In the genomic region with DNA sequence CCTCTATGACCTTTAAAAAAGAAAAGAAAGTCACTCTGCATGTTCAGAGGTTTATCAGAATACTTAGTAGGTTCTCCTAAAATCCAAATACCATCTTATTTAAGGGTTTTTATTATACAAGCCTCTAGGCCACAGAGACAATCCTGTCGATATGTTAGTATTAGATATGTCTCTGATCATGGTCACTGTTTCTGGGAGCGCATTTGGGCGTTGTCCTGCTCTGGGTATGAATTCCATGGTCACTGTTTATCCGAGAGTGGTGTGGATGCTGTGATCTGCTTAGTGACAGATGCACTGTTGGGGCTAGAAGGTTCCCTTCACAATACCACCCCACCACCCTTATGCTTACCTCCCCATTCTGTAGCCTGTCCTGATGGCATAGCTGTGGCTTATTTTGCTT, we compare ENCODE assay signal across 28 mouse cellular contexts.
"Had no signal": no experiment of that assay in that cellular context is flagged by ENCODE, and none has a peak within 500 bp of the region (broad histone marks: within the 10 kb centered on the region; RNA-seq: fewer than 3 reads in every experiment).

No protein-coding gene starts in this region.

- H3K4me3 ChIP-seq: embryonic facial prominence, embryonic 10.5 days; embryonic facial prominence, embryonic 12.5 days; embryonic facial prominence, embryonic 13.5 days; embryonic facial prominence, embryonic 15.5 days; erythroblast, embryonic 14.5 days; forebrain, embryonic 10.5 days; forebrain, embryonic 12.5 days; forebrain, embryonic 13.5 days; forebrain, embryonic 15.5 days; gastrocnemius, adult 2 months; heart, adult 2 months had no signal

- H3K9me3 ChIP-seq: embryonic facial prominence, embryonic 10.5 days; embryonic facial prominence, embryonic 12.5 days; embryonic facial prominence, embryonic 13.5 days; embryonic facial prominence, embryonic 15.5 days; forebrain, embryonic 10.5 days; forebrain, embryonic 12.5 days; forebrain, embryonic 13.5 days; forebrain, embryonic 15.5 days had no signal

- H3K27me3 ChIP-seq: embryonic facial prominence, embryonic 12.5 days; embryonic facial prominence, embryonic 13.5 days; embryonic facial prominence, embryonic 15.5 days; forebrain, embryonic 12.5 days; forebrain, embryonic 13.5 days; forebrain, embryonic 15.5 days had no signal

- DNase-seq: cerebellum, adult 2 months; cerebellum, adult 8-10 months; cerebellum, adult 9-10 months; cerebellum, adult 9-11 months; cerebellum, postnatal 10 days; cerebellum, postnatal 14 days; cerebellum, postnatal 25 days; cerebellum, postnatal 36 days; embryo, embryonic 11 days; forebrain, postnatal 0 days; gastrocnemius, adult 2 months; gastrocnemius, postnatal 10 days; gastrocnemius, postnatal 14 days; gastrocnemius, postnatal 25 days; gastrocnemius, postnatal 36 days; heart, adult 18-20 months; heart, adult 2 months had no signal

- H3K9ac ChIP-seq: embryonic facial prominence, embryonic 12.5 days; embryonic facial prominence, embryonic 13.5 days; embryonic facial prominence, embryonic 15.5 days; forebrain, embryonic 12.5 days; forebrain, embryonic 13.5 days; forebrain, embryonic 15.5 days; forebrain, postnatal 0 days had no signal

- ATAC-seq: forebrain, embryonic 13.5 days; forebrain, embryonic 14.5 days; forebrain, embryonic 15.5 days; forebrain, embryonic 16.5 days; forebrain, postnatal 0 days had no signal

- H3K4me1 ChIP-seq: embryonic facial prominence, embryonic 12.5 days had no signal

- H3K4me2 ChIP-seq: embryonic facial prominence, embryonic 12.5 days; embryonic facial prominence, embryonic 13.5 days; embryonic facial prominence, embryonic 15.5 days; forebrain, embryonic 12.5 days; forebrain, embryonic 13.5 days; forebrain, embryonic 15.5 days had no signal

- H3K36me3 ChIP-seq: embryonic facial prominence, embryonic 10.5 days; embryonic facial prominence, embryonic 12.5 days; embryonic facial prominence, embryonic 13.5 days; embryonic facial prominence, embryonic 15.5 days; forebrain, embryonic 10.5 days; forebrain, embryonic 12.5 days; forebrain, embryonic 15.5 days had no signal

- H3K27ac ChIP-seq: embryonic facial prominence, embryonic 10.5 days; embryonic facial prominence, embryonic 12.5 days; embryonic facial prominence, embryonic 13.5 days; embryonic facial prominence, embryonic 15.5 days; forebrain, embryonic 10.5 days; forebrain, embryonic 12.5 days; forebrain, embryonic 13.5 days; forebrain, embryonic 15.5 days; gastrocnemius, adult 2 months; heart, adult 2 months had no signal
